Mouse (Mus musculus) midbrain, postnatal 0 days (tissue): ENCODE results near the gene Actl7b. TPM values are rescaled to one million over a fixed set of nuclear protein-coding genes. Genes with fewer than 3 reads are reported as not detected.

Experiments used
- ATAC-seq: fragments of 200-750 bp; cut with Nextera tagmentation; 2 replicates; pipeline ENCODE4 v1.8.0; 2017; ENCODE audit warnings: moderate number of reproducible peaks, mild to moderate bottlenecking, moderate TSS enrichment, moderate library complexity; ENCODE audit not compliant: low FRiP score
- DNase-seq: peaks from one replicate; pipeline ENCODE4 v3.0.0-alpha.2; 2015; ENCODE audit warnings: low spot score
- H3K27ac ChIP-seq: fragments of 300-500 bp; sonication (generic); 2 replicates; pipeline ENCODE4 v1.5.1; 2014; ENCODE audit warnings: low read depth, mild to moderate bottlenecking, low read length, mixed read lengths
- H3K27me3 ChIP-seq: fragments of 300-500 bp; sonication (generic); 2 replicates; pipeline ENCODE4 v1.6.1; 2014; ENCODE audit warnings: low read length, control low read depth, mixed read lengths; ENCODE audit not compliant: insufficient read depth
- H3K36me3 ChIP-seq: fragments of 300-500 bp; sonication (generic); 2 replicates; pipeline ENCODE4 v1.6.1; 2014; ENCODE audit warnings: low read length, control low read depth, mixed read lengths; ENCODE audit not compliant: insufficient read depth
- H3K4me1 ChIP-seq: fragments of 300-500 bp; sonication (generic); 2 replicates; pipeline ENCODE4 v1.6.1; 2014; ENCODE audit warnings: mild to moderate bottlenecking, control low read depth, antibody characterized with exemption, low read length, mixed read lengths; ENCODE audit not compliant: insufficient read depth
- H3K4me2 ChIP-seq: fragments of 300-500 bp; sonication (generic); 2 replicates; pipeline ENCODE4 v1.6.1; 2014; ENCODE audit warnings: low read depth, mild to moderate bottlenecking, low read length, mixed read lengths; ENCODE audit not compliant: poor library complexity, severe bottlenecking
- H3K4me3 ChIP-seq: fragments of 300-500 bp; sonication (generic); 2 replicates; pipeline ENCODE4 v1.5.1; 2014; ENCODE audit warnings: low read depth, mild to moderate bottlenecking, low read length, moderate library complexity
- H3K9ac ChIP-seq: fragments of 300-500 bp; sonication (generic); replicated peaks from 2 replicates; pipeline ENCODE4 v1.6.1; 2014; ENCODE audit warnings: mild to moderate bottlenecking, low read length, moderate library complexity, mixed read lengths; ENCODE audit not compliant: poor library complexity, severe bottlenecking
- H3K9me3 ChIP-seq: fragments of 300-500 bp; sonication (generic); 2 replicates; pipeline ENCODE4 v1.6.1; 2016; ENCODE audit warnings: low read length, control low read depth
- CTCF ChIP-seq: IDR thresholded peaks from 2 replicates; pipeline ENCODE4 v1.5.1; 2016; ENCODE audit warnings: antibody characterized with exemption, mild to moderate bottlenecking
- WGBS: fragments of 180-500 bp; shearing (Covaris S2); extraction: QIAGEN DNeasy Blood & Tissue Kit; methylation state at CpG from one replicate; pipeline ENCODE4 v1.1.7; 2014; 5-methylcytosine and 5-hydroxymethylcytosine counted together
- polyA plus RNA-seq: library from polyadenylated mRNA; unstranded; fragments of >200 nt; fragmentation: Nextera tagmentation; extraction: Ambion mirVana; gene quantifications from 2 replicates; pipeline ENCODE4 v1.2.1, GENCODE M21; 2015
- total RNA-seq: library from RNA; depleted of rRNA; stranded (reverse); fragments of >200 nt; gene quantifications from 2 replicates; pipeline ENCODE4 v1.2.3, GENCODE M21; 2014; rRNA removed

Gene Actl7b
- total and polyA plus RNA-seq, 2 experiments from 2014 or later: 0.16 TPM; not detected in 1

DNA sequence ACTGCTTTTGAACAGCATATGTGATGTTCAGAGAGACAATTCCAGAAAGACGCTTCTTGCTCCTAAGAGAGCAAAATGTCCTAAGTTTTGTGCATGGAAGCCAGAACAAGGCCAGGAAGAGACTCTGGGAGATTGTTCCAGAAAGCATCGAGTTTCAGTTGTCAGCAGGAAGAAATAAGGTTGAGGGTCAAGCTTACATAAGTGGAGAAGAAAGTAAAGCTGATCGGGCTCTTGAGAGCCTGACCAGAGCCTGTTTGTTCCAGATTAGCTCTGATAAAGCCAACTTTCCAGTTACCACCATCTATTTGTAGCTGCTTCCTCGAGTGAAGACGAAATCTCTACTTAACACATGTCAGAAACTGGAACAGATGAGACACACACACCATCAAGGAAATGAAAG, 42.6 kb downstream of the Actl7b start:
- Histone ChIP-seq H3K27me3 (no peaks in the 10 kb centered on the region), H3K4me1 (no peaks in the 10 kb centered on the region), H3K36me3 (no peaks in the 10 kb centered on the region), H3K9ac (no peak overlapping the region), H3K4me2 (no peak overlapping the region), H3K27ac (no peak overlapping the region), H3K4me3 (no peak overlapping the region), H3K9me3 (no peaks in the 10 kb centered on the region)
- no peak for TF ChIP-seq CTCF
- WGBS: 68% methylated on average over 5 of the region's 5 CpGs
- ATAC-seq (no peak), DNase-seq (no peak)

DNA sequence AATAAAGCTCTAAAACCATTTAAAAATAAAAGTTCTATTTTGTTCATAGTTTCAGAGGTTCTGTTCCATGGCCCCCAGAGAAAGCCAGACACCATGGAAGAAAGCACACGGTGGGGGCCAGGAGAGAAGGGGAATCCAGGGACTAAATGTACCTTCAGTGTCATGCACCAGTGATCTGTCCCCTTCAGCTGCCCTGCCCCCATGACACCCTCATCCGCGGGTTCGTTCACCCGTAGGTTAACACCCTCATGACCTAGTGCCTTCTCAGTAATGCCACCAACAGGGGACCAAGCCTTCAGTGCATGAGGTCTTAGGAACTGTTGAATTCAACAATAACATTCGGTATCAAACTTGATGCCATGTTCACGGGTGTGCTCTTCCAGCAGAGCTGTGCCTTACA, 44.8 kb downstream of the Actl7b start:
- no peak overlapping the region for H3K4me2 ChIP-seq
- no peak overlapping the region for H3K4me3 ChIP-seq
- 81% methylated on average over 7 of the region's 7 CpGs for WGBS
- H3K36me3 ChIP-seq: no peaks in the 10 kb centered on the region
- TF ChIP-seq CTCF: no peak
- ATAC-seq: no peak
- no peak for DNase-seq
- no peak overlapping the region for H3K27ac ChIP-seq
- no peaks in the 10 kb centered on the region for H3K4me1 ChIP-seq
- no peak overlapping the region for H3K9ac ChIP-seq
- no peaks in the 10 kb centered on the region for H3K27me3 ChIP-seq
- H3K9me3 ChIP-seq: no peaks in the 10 kb centered on the region

Other genes with a start within 250 kb of the Actl7b start
- not detected in 2 replicates for gene Gm26657, start 1.4 kb downstream of the Actl7b start, total RNA-seq
- not detected in 2 replicates for gene Gm26657, start 1.4 kb downstream of the Actl7b start, polyA plus RNA-seq
- not detected in 2 replicates for gene Actl7a, start 2.0 kb upstream of the Actl7b start, total RNA-seq
- not detected in 2 replicates for gene Actl7a, start 2.0 kb upstream of the Actl7b start, polyA plus RNA-seq
- gene Elp1, start 60.9 kb upstream of the Actl7b start, total RNA-seq: 89.2 and 93.9 TPM in 2 replicates
- 51.4 and 53.6 TPM in 2 replicates for gene Elp1, start 60.9 kb upstream of the Actl7b start, polyA plus RNA-seq
- gene Fam206a, start 60.9 kb upstream of the Actl7b start, total RNA-seq: 7.5 and 12.2 TPM in 2 replicates
- gene Fam206a, start 60.9 kb upstream of the Actl7b start, polyA plus RNA-seq: 10.0 and 10.6 TPM in 2 replicates
- gene Ctnnal1, start 123.7 kb upstream of the Actl7b start, total RNA-seq: 8.1 and 19.7 TPM in 2 replicates
- 8.0 and 13.0 TPM in 2 replicates for gene Ctnnal1, start 123.7 kb upstream of the Actl7b start, polyA plus RNA-seq
- gene Tmem245, start 206.0 kb upstream of the Actl7b start, total RNA-seq: 27.0 and 29.6 TPM in 2 replicates
- gene Tmem245, start 206.0 kb upstream of the Actl7b start, polyA plus RNA-seq: 10.4 and 11.2 TPM in 2 replicates
- gene Frrs1l, start 248.9 kb upstream of the Actl7b start, total RNA-seq: 36.8 and 37.9 TPM in 2 replicates
- 17.9 and 21.2 TPM in 2 replicates for gene Frrs1l, start 248.9 kb upstream of the Actl7b start, polyA plus RNA-seq